Mouse (Mus musculus) ovary, adult 10 weeks (tissue): ENCODE results near the gene Lce3c. TPM values are rescaled to one million over a fixed set of nuclear protein-coding genes. Genes with fewer than 3 reads are reported as not detected.

Experiments used
- polyA plus RNA-seq: library from polyadenylated mRNA; stranded (reverse); fragments of 350-450 nt; fragmentation: Illumina TruSeq; extraction: RNeasy Lipid Tissue Mini Kit (QIAGEN cat#74804); gene quantifications from one replicate; pipeline ENCODE4 v1.2.3, GENCODE M21; 2014

Lce3c gene
- polyA plus RNA-seq: not detected

DNA sequence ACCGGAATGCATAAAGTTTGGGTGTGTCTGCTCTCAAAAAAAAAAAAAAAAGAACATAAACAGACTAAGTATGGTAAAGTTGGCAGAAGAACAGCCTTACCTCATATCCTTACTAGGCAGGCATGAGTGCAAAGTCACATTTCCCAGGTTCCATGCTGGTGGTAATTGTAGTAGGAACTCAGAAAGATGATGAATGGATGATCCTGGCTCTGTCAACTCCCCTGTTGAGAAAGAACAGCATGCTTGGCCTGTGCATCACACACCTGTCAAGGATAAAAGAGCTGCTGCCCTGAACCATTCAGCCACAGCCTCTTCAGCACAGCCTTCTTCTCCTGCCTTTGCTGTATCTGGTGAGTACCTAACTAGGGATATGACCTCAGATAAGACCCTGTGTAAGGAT is at the start of gene Lce3c:
Gene Lce3c, plus strand, starts transcription at position 301 of the 400 bp plus-strand sequence.

DNA sequence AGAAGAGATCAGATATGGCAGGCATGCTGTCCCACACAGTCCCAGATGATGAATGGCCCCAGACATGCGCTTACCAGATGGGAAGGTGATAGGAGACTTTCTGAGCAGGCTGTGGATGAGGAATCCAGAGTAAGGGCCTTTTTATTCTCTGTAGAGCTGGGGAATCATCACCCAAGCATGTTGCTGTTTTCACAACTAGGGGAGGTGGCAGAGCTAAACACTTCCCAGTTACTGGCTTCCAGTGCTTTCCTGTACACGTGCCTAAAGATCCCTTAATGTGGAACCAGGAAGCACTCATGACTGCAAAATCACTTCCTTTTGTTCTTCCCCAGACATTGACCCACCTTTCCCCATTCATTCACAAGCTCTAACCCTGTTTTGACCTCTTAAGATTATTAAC is 18.2 kb upstream of the Lce3c start, which contains the start of gene Lce3a:
Gene Lce3a, minus strand, starts transcription at position 101 of the 400 bp plus-strand sequence.

DNA sequence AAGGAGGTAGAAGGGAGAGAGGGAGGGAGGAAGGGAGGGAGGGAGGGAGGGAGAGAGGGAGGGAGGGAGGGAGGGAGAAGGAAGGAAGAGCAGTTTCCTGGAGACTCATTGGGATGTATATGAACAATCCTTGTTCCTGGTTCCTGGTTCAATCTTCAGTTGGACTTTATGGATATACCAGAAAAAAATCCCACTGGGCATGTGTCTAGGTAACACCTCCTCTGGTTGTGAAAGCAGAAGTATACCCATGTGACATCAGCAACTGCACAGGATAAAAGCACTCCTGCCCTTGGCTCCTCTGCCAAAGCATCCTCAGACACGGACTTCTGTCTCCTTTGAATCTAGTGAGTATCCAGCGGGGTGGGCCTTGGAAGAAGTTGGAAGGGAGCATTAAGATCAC is 11.6 kb upstream of the Lce3c start, which contains the start of gene Lce3b:
Gene Lce3b, plus strand, starts transcription at position 301 of the 400 bp plus-strand sequence.

DNA sequence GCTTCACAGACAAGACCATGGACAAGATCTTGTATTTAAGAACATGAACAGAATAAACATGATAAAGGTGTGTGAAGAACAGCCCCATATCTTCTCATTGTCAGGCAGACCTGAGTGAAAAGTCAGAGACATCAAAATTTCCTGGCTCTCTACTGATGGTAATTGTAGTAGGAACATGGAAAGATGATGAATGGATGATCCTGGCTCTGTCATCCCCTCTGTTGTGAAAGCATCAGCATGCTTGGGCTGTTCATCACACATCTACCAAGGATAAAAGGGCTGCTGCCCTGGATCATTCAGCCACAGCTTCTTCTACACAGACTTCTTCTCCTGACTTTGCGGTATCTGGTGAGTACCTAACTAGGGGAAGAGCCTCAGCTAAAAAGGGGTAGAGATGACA is 12.8 kb downstream of the Lce3c start, which contains the start of gene Lce3d:
Gene Lce3d, plus strand, starts transcription at position 301 of the 400 bp plus-strand sequence.

DNA sequence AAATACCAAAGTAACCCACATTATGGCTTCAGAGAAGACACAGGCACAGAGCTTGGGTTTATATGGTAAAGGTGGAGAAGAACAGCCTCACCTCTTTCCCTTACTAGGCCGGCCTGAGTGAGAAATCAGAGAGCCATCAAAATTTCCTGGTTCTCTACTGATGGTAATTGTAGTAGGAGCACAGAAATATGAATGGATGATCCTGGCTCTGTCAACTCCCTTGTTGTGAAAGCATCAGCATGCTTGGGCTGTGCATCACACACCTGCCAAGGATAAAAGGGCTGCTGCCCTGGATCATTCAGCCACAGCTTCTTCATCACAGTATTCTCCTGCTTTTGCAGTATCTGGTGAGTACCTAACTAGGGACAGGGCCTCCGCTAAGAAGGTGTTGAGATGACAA is 22.5 kb downstream of the Lce3c start, which contains the start of gene Lce3e:
Gene Lce3e, plus strand, starts transcription at position 301 of the 400 bp plus-strand sequence.

DNA sequence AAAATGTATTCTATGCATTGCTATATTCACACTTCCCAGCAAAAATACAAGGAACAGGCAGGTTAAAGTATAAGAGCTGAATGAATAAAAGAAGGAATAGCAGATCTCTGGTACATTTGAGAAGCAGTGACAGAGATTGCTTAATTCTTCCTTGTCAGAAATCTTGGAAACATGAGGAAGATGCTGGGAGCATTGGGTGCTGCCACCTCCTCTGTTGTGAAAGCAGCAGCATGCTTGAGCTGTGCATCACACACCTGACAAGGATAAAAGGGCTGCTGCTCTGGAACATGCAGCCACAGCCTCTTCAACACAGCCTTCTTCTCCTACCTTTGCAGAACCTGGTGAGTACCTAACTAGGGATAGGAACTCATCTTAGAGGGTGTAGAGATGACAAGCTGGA is 47.6 kb downstream of the Lce3c start, which contains the start of gene Lce3f:
Gene Lce3f, plus strand, starts transcription at position 301 of the 400 bp plus-strand sequence.

Other genes starting within 250 kb of the Lce3c start
- gene Lce1e, start 235.4 kb upstream of the Lce3c start, polyA plus RNA-seq: not detected
- not detected for gene Lce1f, start 224.1 kb upstream of the Lce3c start, polyA plus RNA-seq
- not detected for gene Gm38119, start 205.4 kb upstream of the Lce3c start, polyA plus RNA-seq
- gene Lce1g, start 192.1 kb upstream of the Lce3c start, polyA plus RNA-seq: not detected
- not detected for gene Lce1h, start 179.4 kb upstream of the Lce3c start, polyA plus RNA-seq
- gene Lce1i, start 165.6 kb upstream of the Lce3c start, polyA plus RNA-seq: not detected
- gene Lce1j, start 154.0 kb upstream of the Lce3c start, polyA plus RNA-seq: not detected
- gene Lce1k, start 136.6 kb upstream of the Lce3c start, polyA plus RNA-seq: not detected
- gene Kprp, start 117.2 kb upstream of the Lce3c start, polyA plus RNA-seq: not detected
- not detected for gene Lce1l, start 93.2 kb upstream of the Lce3c start, polyA plus RNA-seq
- gene 2310050C09Rik, start 74.3 kb upstream of the Lce3c start, polyA plus RNA-seq: not detected
- gene Lce3a, start 18.3 kb upstream of the Lce3c start, polyA plus RNA-seq: not detected
- gene Lce3b, start 11.5 kb upstream of the Lce3c start, polyA plus RNA-seq: not detected
- not detected for gene Lce3d, start 12.9 kb downstream of the Lce3c start, polyA plus RNA-seq
- not detected for gene Lce3e, start 22.6 kb downstream of the Lce3c start, polyA plus RNA-seq
- gene Lce3f, start 47.7 kb downstream of the Lce3c start, polyA plus RNA-seq: not detected
- not detected for gene Crct1, start 71.2 kb downstream of the Lce3c start, polyA plus RNA-seq
- gene Lce1m, start 74.6 kb downstream of the Lce3c start, polyA plus RNA-seq: not detected
- gene Gm4858, start 124.3 kb downstream of the Lce3c start, polyA plus RNA-seq: not detected
- not detected for gene Crnn, start 200.3 kb downstream of the Lce3c start, polyA plus RNA-seq